ENCODE assay signal across 21 mouse cellular contexts in genomic region chr17:56258812-56259211, GRCm38 (mm10). TPM values are rescaled to one million over a fixed set of nuclear protein-coding genes. Genes with fewer than 3 reads are reported as not detected.
A peak's percentile ranks its signal among the peaks of the same experiment; 100 is the strongest.
DNase-seq lines count a peak whose midpoint lies in the region; ATAC-seq and TF ChIP-seq lines count a peak whose summit lies in the region.
"Not testable (repeated sequence)": the region's sequence is repeated elsewhere in the genome, so short reads cannot be mapped to it uniquely, and the experiment has no call there.
"Had no signal": no experiment of that assay in that cellular context is flagged by ENCODE, and none has a peak within 500 bp of the region (broad histone marks: within the 10 kb centered on the region; RNA-seq: fewer than 3 reads in every experiment).

No protein-coding gene starts in this region.

- H3K9me3 ChIP-seq in CH12.LX (replicated peaks; ENCODE audit: low read length); embryonic facial prominence, embryonic 13.5 days; heart, embryonic 11.5 days (replicated peaks; ENCODE audit: control insufficient read depth, low read length); hindbrain, embryonic 13.5 days; kidney, embryonic 16.5 days (ENCODE audit: low read length); liver, embryonic 12.5 days (replicated peaks); midbrain, embryonic 10.5 days (replicated peaks); neural tube, embryonic 15.5 days (replicated peaks): not testable (repeated sequence)

- peak overlapping the region; percentile 95 for H3K4me2 ChIP-seq in CH12.LX (ENCODE audit: insufficient read depth, low read depth, poor library complexity, severe bottlenecking)
- H3K4me2 ChIP-seq in embryonic facial prominence, embryonic 13.5 days: peak overlapping the region; percentile 9
- peak overlapping the region; percentile 27; the same call in 1 of the 2 replicates for H3K4me2 ChIP-seq in heart, embryonic 11.5 days
- peak overlapping the region; percentile 40 for H3K4me2 ChIP-seq in hindbrain, embryonic 13.5 days
- H3K4me2 ChIP-seq in kidney, embryonic 16.5 days (replicated peaks; ENCODE audit: low read depth, low read length): 0 out of 2 replicates have a peak overlapping the region, but pooled peaks have one; percentile 4
- peak overlapping the region; percentile 99 for H3K4me2 ChIP-seq in liver, embryonic 12.5 days
- H3K4me2 ChIP-seq in neural tube, embryonic 15.5 days: peak overlapping the region; percentile 92

- dilution Hi-C loops in CH12.LX (cut with MboI; ENCODE audit: extremely low pct_ligation_motif_present, extremely low pct_unique_long_range_greater_than_20kb, low sequenced_read_pairs): not testable (repeated sequence)

- peak overlapping the region; percentile 48 to 98 (median 54) for H3K4me3 ChIP-seq in CH12.LX (replicated peaks in 1 of 3; ENCODE audit: low read depth in 2 of 3, low read length in 2 of 3, poor library complexity in 1 of 3)
- H3K4me3 ChIP-seq in embryonic facial prominence, embryonic 13.5 days; heart, embryonic 11.5 days (ENCODE audit: low read depth, low read length); hindbrain, embryonic 13.5 days; kidney, embryonic 16.5 days (ENCODE audit: low read length); neural tube, embryonic 15.5 days (replicated peaks): not testable (repeated sequence)
- peak overlapping the region; percentile 85 for H3K4me3 ChIP-seq in liver, embryonic 12.5 days
- H3K4me3 ChIP-seq in midbrain, embryonic 10.5 days: peak overlapping the region; percentile 9; the same call in 1 of the 2 replicates

- ATAC-seq in embryonic facial prominence, embryonic 13.5 days (ENCODE audit: insufficient number of reproducible peaks, insufficient read depth, low FRiP score, low TSS enrichment, low read depth); heart, embryonic 11.5 days (replicated peaks; ENCODE audit: insufficient number of reproducible peaks, low FRiP score, low TSS enrichment); hindbrain, embryonic 13.5 days (ENCODE audit: low FRiP score); kidney, embryonic 16.5 days (ENCODE audit: low FRiP score, low TSS enrichment); liver, embryonic 12.5 days; neural tube, embryonic 15.5 days (ENCODE audit: low FRiP score): not testable (repeated sequence)

- peaks cover 17 to 46% of the 10 kb centered on the region in 2 experiments for H3K4me1 ChIP-seq in CH12.LX (ENCODE audit: control insufficient read depth in 1 of 2, insufficient read depth in 2 of 2)
- peaks cover 52% of the 10 kb centered on the region for H3K4me1 ChIP-seq in embryonic facial prominence, embryonic 13.5 days
- H3K4me1 ChIP-seq in heart, embryonic 11.5 days (ENCODE audit: control insufficient read depth, insufficient read depth, low read length): peaks cover 37% of the 10 kb centered on the region
- H3K4me1 ChIP-seq in hindbrain, embryonic 13.5 days (replicated peaks): peaks cover 71% of the 10 kb centered on the region
- peaks cover 30% of the 10 kb centered on the region for H3K4me1 ChIP-seq in kidney, embryonic 16.5 days (ENCODE audit: insufficient read depth, low read length)
- peaks cover 59% of the 10 kb centered on the region for H3K4me1 ChIP-seq in liver, embryonic 12.5 days
- peaks cover 48% of the 10 kb centered on the region for H3K4me1 ChIP-seq in midbrain, embryonic 10.5 days
- peaks cover 74% of the 10 kb centered on the region for H3K4me1 ChIP-seq in neural tube, embryonic 15.5 days

- not testable (repeated sequence) for TF ChIP-seq POLR2A in CH12.LX (IDR thresholded peaks at IDR 0.05; ENCODE audit: low read depth, low read length)

- H3K27me3 ChIP-seq in CH12.LX (replicated peaks); embryonic facial prominence, embryonic 13.5 days; heart, embryonic 11.5 days (ENCODE audit: control insufficient read depth, insufficient read depth, low read length); hindbrain, embryonic 13.5 days; kidney, embryonic 16.5 days (ENCODE audit: insufficient read depth, low read length); liver, embryonic 12.5 days (replicated peaks); midbrain, embryonic 10.5 days (ENCODE audit: low read depth, poor library complexity, severe bottlenecking); neural tube, embryonic 15.5 days (replicated peaks): not testable (repeated sequence)

- 71% methylated on average over 2 of the region's 2 CpGs for WGBS in embryonic facial prominence, embryonic 13.5 days
- WGBS in heart, embryonic 11.5 days (ENCODE audit: insufficient replicate concordance): 67% methylated on average over 2 of the region's 2 CpGs
- WGBS in hindbrain, embryonic 13.5 days: 82% methylated on average over 2 of the region's 2 CpGs
- WGBS in kidney, embryonic 16.5 days: 31% methylated on average over 2 of the region's 2 CpGs
- WGBS in liver, embryonic 12.5 days (ENCODE audit: insufficient replicate concordance): 60% methylated on average over 2 of the region's 2 CpGs
- WGBS in midbrain, embryonic 10.5 days: 83% methylated on average over 2 of the region's 2 CpGs
- WGBS in neural tube, embryonic 15.5 days: 77% methylated on average over 2 of the region's 2 CpGs

- peaks cover 31 to 49% of the 10 kb centered on the region in 2 experiments for H3K36me3 ChIP-seq in CH12.LX (replicated peaks in 1 of 2; ENCODE audit: control insufficient read depth in 1 of 2, insufficient read depth in 1 of 2, low read length in 1 of 2)
- peaks cover 54% of the 10 kb centered on the region for H3K36me3 ChIP-seq in embryonic facial prominence, embryonic 13.5 days
- peaks cover 11% of the 10 kb centered on the region for H3K36me3 ChIP-seq in heart, embryonic 11.5 days (ENCODE audit: control insufficient read depth, insufficient read depth, low read length)
- H3K36me3 ChIP-seq in hindbrain, embryonic 13.5 days: peaks cover 51% of the 10 kb centered on the region
- peaks cover 36% of the 10 kb centered on the region for H3K36me3 ChIP-seq in kidney, embryonic 16.5 days (ENCODE audit: insufficient read depth, low read length)
- H3K36me3 ChIP-seq in liver, embryonic 12.5 days: peaks cover 58% of the 10 kb centered on the region
- peaks cover 59% of the 10 kb centered on the region for H3K36me3 ChIP-seq in midbrain, embryonic 10.5 days
- H3K36me3 ChIP-seq in neural tube, embryonic 15.5 days: peaks cover 44% of the 10 kb centered on the region

- TF ChIP-seq RAD21 in CH12.LX (IDR thresholded peaks at IDR 0.05; ENCODE audit: low read depth, low read length): not testable (repeated sequence)

- TF ChIP-seq CTCF in CH12.LX (conservative IDR thresholded peaks at IDR 0.05 in 1 of 2, IDR thresholded peaks at IDR 0.05 in 1 of 2; ENCODE audit: low read depth in 2 of 2, low read length in 2 of 2): not testable (repeated sequence)

- DNase-seq in CH12.LX (ENCODE audit: extremely low read depth); midbrain, embryonic 10.5 days (ENCODE audit: low spot score): not testable (repeated sequence)

- H3K27ac ChIP-seq in CH12.LX (ENCODE audit: insufficient read depth, low read depth): peak overlapping the region; percentile 77
- not testable (repeated sequence) for H3K27ac ChIP-seq in embryonic facial prominence, embryonic 13.5 days; heart, embryonic 11.5 days (ENCODE audit: low read depth, low read length); hindbrain, embryonic 13.5 days; kidney, embryonic 16.5 days (ENCODE audit: low read length); liver, embryonic 12.5 days; midbrain, embryonic 10.5 days (replicated peaks); neural tube, embryonic 15.5 days (replicated peaks)

- H3K79me2 ChIP-seq in CH12.LX (replicated peaks; ENCODE audit: control insufficient read depth, extremely low read depth, insufficient read depth, poor library complexity, severe bottlenecking): peaks cover 61% of the 10 kb centered on the region

- peak overlapping the region; percentile 82 for H3K9ac ChIP-seq in CH12.LX (ENCODE audit: insufficient read depth, low read depth)
- H3K9ac ChIP-seq in embryonic facial prominence, embryonic 13.5 days: 0 out of 2 replicates have a peak overlapping the region, but pooled peaks have one; percentile 28
- peak overlapping the region; percentile 49; the same call in 1 of the 2 replicates for H3K9ac ChIP-seq in heart, embryonic 11.5 days (ENCODE audit: low read depth, low read length)
- peak overlapping the region; percentile 49; the same call in 1 of the 2 replicates for H3K9ac ChIP-seq in hindbrain, embryonic 13.5 days
- 0 out of 2 replicates have a peak overlapping the region, but pooled peaks have one; percentile 15 for H3K9ac ChIP-seq in kidney, embryonic 16.5 days (replicated peaks; ENCODE audit: low read length)
- peak overlapping the region; percentile 37; the same call in 1 of the 2 replicates for H3K9ac ChIP-seq in liver, embryonic 12.5 days
- H3K9ac ChIP-seq in neural tube, embryonic 15.5 days (replicated peaks): peak overlapping the region; percentile 10; the same call in 1 of the 2 replicates

- not testable (repeated sequence) for TF ChIP-seq EP300 in CH12.LX (IDR thresholded peaks at IDR 0.05; ENCODE audit: low read length)

- in situ Hi-C loops in CH12.LX (cut with MboI; ENCODE audit: low pct_ligation_motif_present, low pct_unique_long_range_greater_than_20kb, low sequenced_read_pairs): loop anchor here (5.0 kb wide), 1 partner anchor 57 kb away; no protein-coding TSS in a partner anchor

RNA-seq across cellular contexts. Expression of gene Fem1a, which starts 2.2 kb away (rescaled TPM):
- 26.0 and 28.0 TPM in 2 replicates for total RNA-seq in CH12.LX (2012; rRNA removed)
- total RNA-seq in CH12.LX (2014; rRNA removed): 14.9 and 17.5 TPM in 2 replicates
- polyA plus RNA-seq in CH12.LX (2012; ENCODE audit: insufficient read length, low read depth): 14.7 and 16.6 TPM in 2 replicates
- 13.5 and 14.1 TPM in 2 replicates for polyA plus RNA-seq in embryonic facial prominence, embryonic 13.5 days (2015; fragmentation: Nextera tagmentation; extraction: Ambion mirVana)
- polyA plus RNA-seq in heart, embryonic 11.5 days (2014; fragmentation: Nextera tagmentation; extraction: Ambion mirVana): 17.9 and 19.3 TPM in 2 replicates
- polyA plus RNA-seq in hindbrain, embryonic 13.5 days (2015; fragmentation: Nextera tagmentation; extraction: Ambion mirVana): 18.9 and 20.1 TPM in 2 replicates
- polyA plus RNA-seq in kidney, embryonic 16.5 days (2015; fragmentation: Nextera tagmentation; extraction: Ambion mirVana): 14.6 and 15.8 TPM in 2 replicates
- polyA plus RNA-seq in liver, embryonic 12.5 days (2016; fragmentation: Nextera tagmentation; extraction: Ambion mirVana): 10.2 and 10.7 TPM in 2 replicates
- polyA plus RNA-seq in midbrain, embryonic 10.5 days (2016; fragmentation: Nextera tagmentation; extraction: Ambion mirVana): 11.7 and 15.1 TPM in 2 replicates
- polyA plus RNA-seq in neural tube, embryonic 15.5 days (2015; fragmentation: Nextera tagmentation; extraction: Ambion mirVana): 16.2 and 16.9 TPM in 2 replicates

RNA-seq across cellular contexts. Expression of gene Ticam1, which starts 17.8 kb away (rescaled TPM):
- total RNA-seq in CH12.LX (2012; rRNA removed) (15.9 and 17.6 TPM in 2 replicates), CH12.LX (2014; rRNA removed) (4.5 and 6.4 TPM in 2 replicates)
- polyA plus RNA-seq in CH12.LX (2012; ENCODE audit: insufficient read length, low read depth): 14.6 and 18.6 TPM in 2 replicates
- 4.1 and 4.3 TPM in 2 replicates for polyA plus RNA-seq in embryonic facial prominence, embryonic 13.5 days (2015; fragmentation: Nextera tagmentation; extraction: Ambion mirVana)
- polyA plus RNA-seq in heart, embryonic 11.5 days (2014; fragmentation: Nextera tagmentation; extraction: Ambion mirVana): 10.4 and 11.4 TPM in 2 replicates
- 1.3 and 1.4 TPM in 2 replicates for polyA plus RNA-seq in hindbrain, embryonic 13.5 days (2015; fragmentation: Nextera tagmentation; extraction: Ambion mirVana)
- 7.3 and 10.3 TPM in 2 replicates for polyA plus RNA-seq in kidney, embryonic 16.5 days (2015; fragmentation: Nextera tagmentation; extraction: Ambion mirVana)
- 3.8 and 4.1 TPM in 2 replicates for polyA plus RNA-seq in liver, embryonic 12.5 days (2016; fragmentation: Nextera tagmentation; extraction: Ambion mirVana)
- 2.4 and 3.1 TPM in 2 replicates for polyA plus RNA-seq in midbrain, embryonic 10.5 days (2016; fragmentation: Nextera tagmentation; extraction: Ambion mirVana)
- polyA plus RNA-seq in neural tube, embryonic 15.5 days (2015; fragmentation: Nextera tagmentation; extraction: Ambion mirVana): 1.2 and 2.9 TPM in 2 replicates

RNA-seq across cellular contexts. Expression of gene Plin3, which starts 33.9 kb away (rescaled TPM):
- total RNA-seq in CH12.LX (2012; rRNA removed) (18.8 and 23.3 TPM in 2 replicates), CH12.LX (2014; rRNA removed) (17.0 and 17.3 TPM in 2 replicates)
- polyA plus RNA-seq in CH12.LX (2012; ENCODE audit: insufficient read length, low read depth): 17.9 and 18.5 TPM in 2 replicates
- 65.8 and 83.2 TPM in 2 replicates for polyA plus RNA-seq in embryonic facial prominence, embryonic 13.5 days (2015; fragmentation: Nextera tagmentation; extraction: Ambion mirVana)
- 58.8 and 77.3 TPM in 2 replicates for polyA plus RNA-seq in heart, embryonic 11.5 days (2014; fragmentation: Nextera tagmentation; extraction: Ambion mirVana)
- polyA plus RNA-seq in hindbrain, embryonic 13.5 days (2015; fragmentation: Nextera tagmentation; extraction: Ambion mirVana): 20.0 and 23.5 TPM in 2 replicates
- 87.5 and 106 TPM in 2 replicates for polyA plus RNA-seq in kidney, embryonic 16.5 days (2015; fragmentation: Nextera tagmentation; extraction: Ambion mirVana)
- polyA plus RNA-seq in liver, embryonic 12.5 days (2016; fragmentation: Nextera tagmentation; extraction: Ambion mirVana): 28.3 and 30.2 TPM in 2 replicates
- polyA plus RNA-seq in midbrain, embryonic 10.5 days (2016; fragmentation: Nextera tagmentation; extraction: Ambion mirVana): 59.5 and 70.0 TPM in 2 replicates
- 13.2 and 28.7 TPM in 2 replicates for polyA plus RNA-seq in neural tube, embryonic 15.5 days (2015; fragmentation: Nextera tagmentation; extraction: Ambion mirVana)

RNA-seq across cellular contexts. Expression of gene Dpp9, which starts 40.1 kb away (rescaled TPM):
- total RNA-seq in CH12.LX (2012; rRNA removed) (23.0 and 23.5 TPM in 2 replicates), CH12.LX (2014; rRNA removed) (13.5 and 13.8 TPM in 2 replicates)
- polyA plus RNA-seq in CH12.LX (2012; ENCODE audit: insufficient read length, low read depth): 34.9 and 37.9 TPM in 2 replicates
- polyA plus RNA-seq in embryonic facial prominence, embryonic 13.5 days (2015; fragmentation: Nextera tagmentation; extraction: Ambion mirVana): 34.9 and 37.5 TPM in 2 replicates
- 21.4 and 23.2 TPM in 2 replicates for polyA plus RNA-seq in heart, embryonic 11.5 days (2014; fragmentation: Nextera tagmentation; extraction: Ambion mirVana)
- polyA plus RNA-seq in hindbrain, embryonic 13.5 days (2015; fragmentation: Nextera tagmentation; extraction: Ambion mirVana): 24.5 and 26.5 TPM in 2 replicates
- polyA plus RNA-seq in kidney, embryonic 16.5 days (2015; fragmentation: Nextera tagmentation; extraction: Ambion mirVana): 45.0 and 46.2 TPM in 2 replicates
- polyA plus RNA-seq in liver, embryonic 12.5 days (2016; fragmentation: Nextera tagmentation; extraction: Ambion mirVana): 27.1 and 28.5 TPM in 2 replicates
- 45.6 and 46.9 TPM in 2 replicates for polyA plus RNA-seq in midbrain, embryonic 10.5 days (2016; fragmentation: Nextera tagmentation; extraction: Ambion mirVana)
- 22.4 and 27.2 TPM in 2 replicates for polyA plus RNA-seq in neural tube, embryonic 15.5 days (2015; fragmentation: Nextera tagmentation; extraction: Ambion mirVana)

RNA-seq across cellular contexts. Expression of gene Arrdc5, which starts 41.3 kb away (rescaled TPM):
- total RNA-seq in CH12.LX (2012; rRNA removed) (not detected in 2 replicates), CH12.LX (2014; rRNA removed) (not detected in 2 replicates)
- 0.23 TPM in 1 of 2 replicates, not detected in the other for polyA plus RNA-seq in CH12.LX (2012; ENCODE audit: insufficient read length, low read depth)
- not detected in 2 replicates for polyA plus RNA-seq in embryonic facial prominence, embryonic 13.5 days (2015; fragmentation: Nextera tagmentation; extraction: Ambion mirVana)
- not detected in 2 replicates for polyA plus RNA-seq in heart, embryonic 11.5 days (2014; fragmentation: Nextera tagmentation; extraction: Ambion mirVana)
- not detected in 2 replicates for polyA plus RNA-seq in hindbrain, embryonic 13.5 days (2015; fragmentation: Nextera tagmentation; extraction: Ambion mirVana)
- not detected in 2 replicates for polyA plus RNA-seq in kidney, embryonic 16.5 days (2015; fragmentation: Nextera tagmentation; extraction: Ambion mirVana)
- not detected in 2 replicates for polyA plus RNA-seq in liver, embryonic 12.5 days (2016; fragmentation: Nextera tagmentation; extraction: Ambion mirVana)
- not detected in 2 replicates for polyA plus RNA-seq in midbrain, embryonic 10.5 days (2016; fragmentation: Nextera tagmentation; extraction: Ambion mirVana)
- polyA plus RNA-seq in neural tube, embryonic 15.5 days (2015; fragmentation: Nextera tagmentation; extraction: Ambion mirVana): 0.34 TPM in 1 of 2 replicates, not detected in the other
- total RNA-seq: adrenal gland, adult 8-10 months; gastrocnemius, adult 8-10 months; heart, adult 18-20 months; heart, postnatal 4 days; left cerebral cortex, adult 8-10 months; megakaryocyte progenitor cell, adult 5-6 weeks; monocyte, adult 5-6 weeks; neutrophil, adult 5-6 weeks had no signal
- polyA plus RNA-seq: brain, embryonic 14.5 days; CD4-positive, CD25-positive, alpha-beta regulatory T cell, adult 4 months; inflammation-experienced regulatory T-cells, adult 6 months; limb, embryonic 11.5 days; lung, postnatal 0 days had no signal

Comparison
In these comparisons a context has a peak if more than half of its experiments do, and no peak if none do; other contexts are left out.
1. H3K4me2 ChIP-seq: peak in every context shown above with its lines; median percentile 99 in liver, embryonic 12.5 days; 95 in CH12.LX; 92 in neural tube, embryonic 15.5 days; 40 in hindbrain, embryonic 13.5 days; 27 in heart, embryonic 11.5 days; 9 in embryonic facial prominence, embryonic 13.5 days; 4 in kidney, embryonic 16.5 days.
2. H3K9ac ChIP-seq: peak in every context shown above with its lines; median percentile 82 in CH12.LX; 49 in heart, embryonic 11.5 days; 49 in hindbrain, embryonic 13.5 days; 37 in liver, embryonic 12.5 days; 28 in embryonic facial prominence, embryonic 13.5 days; 15 in kidney, embryonic 16.5 days; 10 in neural tube, embryonic 15.5 days.